Mouse (Mus musculus) gastrocnemius, adult 8-10 months (tissue): ENCODE data around the gene Gpatch2l. TPM values are rescaled to one million over a fixed set of nuclear protein-coding genes. Genes with fewer than 3 reads are reported as not detected.

ENCODE experiments used
- DNase-seq, 2 experiments: peaks; one replicate each; pipeline ENCODE4 v3.0.0; 2022; ENCODE audit warnings: low spot score in 2 of 2
- total RNA-seq, 4 experiments: library from RNA; stranded (reverse); gene quantifications; 2 replicates each; pipeline ENCODE4 v1.2.4; 2022

Gpatch2l gene
- 10 to 100 TPM; 11.4 to 13.9 (median 12.7) TPM for total RNA-seq

DNA sequence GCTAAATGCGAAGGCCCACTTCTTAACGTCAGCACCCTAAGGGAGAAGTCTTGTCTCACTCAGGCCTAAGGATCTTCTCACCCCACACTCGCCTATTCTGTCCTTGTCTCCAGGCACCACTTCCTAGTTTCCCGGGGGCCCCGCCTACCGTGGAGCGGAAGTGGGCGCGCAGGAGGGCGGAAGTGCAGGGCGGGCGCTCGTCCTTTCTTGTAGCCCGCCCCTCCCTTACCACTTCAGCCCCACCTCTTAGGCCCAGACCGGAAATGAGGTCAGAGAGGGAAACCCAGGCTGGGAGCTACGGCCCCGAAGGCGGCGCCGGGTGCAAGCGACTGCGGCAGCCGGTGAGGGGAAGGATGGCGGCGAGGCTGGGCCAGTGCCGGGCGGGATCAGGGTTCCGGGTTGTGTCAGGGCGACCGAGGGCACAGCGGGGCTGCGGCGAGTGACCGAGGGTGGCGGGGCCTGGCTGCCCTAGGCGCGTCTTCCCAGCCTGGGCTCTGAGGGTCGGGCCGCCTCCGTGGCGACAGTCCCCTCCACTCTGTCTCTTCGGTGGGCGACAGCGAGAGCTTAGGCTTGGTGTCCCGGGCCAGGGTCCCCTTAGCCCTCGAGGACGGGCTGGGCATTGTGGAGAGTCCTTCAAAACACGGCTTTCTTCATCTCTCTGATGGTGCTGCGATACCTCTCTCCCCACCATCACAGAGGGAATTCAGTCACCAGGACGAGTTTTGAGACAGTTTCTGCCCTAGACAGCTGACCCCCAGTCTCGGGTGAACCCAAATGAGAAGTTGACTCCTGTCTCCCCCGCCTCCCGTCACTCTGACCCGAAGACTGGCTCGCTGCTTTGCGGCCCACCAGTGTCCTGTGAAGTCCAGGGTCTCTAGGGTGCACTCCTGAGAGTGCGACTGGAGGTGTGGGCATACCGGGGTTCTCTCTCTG lies at the start of gene Gpatch2l:
Gpatch2l (plus strand) TSS at position 255 of the 933 bp plus-strand sequence.
- peak; percentile 92 to 94 for DNase-seq

DNA sequence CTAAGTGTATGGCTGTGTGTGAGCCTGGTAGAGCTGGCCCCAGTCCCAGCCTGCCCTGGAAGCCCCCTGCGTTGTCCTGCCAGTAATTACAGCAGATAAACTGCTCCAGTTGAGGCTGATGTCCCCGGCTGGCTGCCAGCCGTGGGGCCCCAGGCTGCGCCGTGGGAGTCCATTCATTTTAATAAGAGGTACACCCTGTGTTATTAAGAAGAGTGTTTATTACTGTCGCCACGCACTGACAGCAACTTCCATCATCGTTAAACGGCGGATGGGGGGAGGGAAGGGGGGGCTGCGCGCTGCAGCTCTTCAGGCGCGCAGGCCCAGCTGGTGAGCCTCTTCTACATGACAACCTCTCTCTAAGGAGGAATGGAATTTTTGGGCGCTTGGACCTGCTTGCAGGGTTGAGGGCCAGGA lies 49.6 kb upstream of the Gpatch2l start:
- no peak for DNase-seq

DNA sequence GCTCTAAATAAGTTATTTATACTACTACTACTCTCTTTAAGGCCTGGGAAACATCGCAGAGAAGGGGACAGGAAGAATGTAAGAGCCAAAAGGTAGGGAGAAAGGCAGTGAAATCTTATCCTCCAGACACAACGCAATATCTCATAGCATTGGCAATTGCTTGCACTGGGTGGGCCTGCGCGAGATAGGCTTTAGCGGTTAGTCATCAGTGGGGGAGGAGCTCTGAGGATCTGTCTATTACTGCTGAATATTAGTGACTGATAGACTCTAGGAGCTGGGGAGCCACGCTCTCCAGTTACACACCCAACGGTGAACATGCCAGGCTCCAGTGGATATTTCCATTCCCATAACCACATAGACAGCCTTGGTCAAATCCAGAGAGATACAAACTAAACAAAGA lies 44.7 kb upstream of the Gpatch2l start:
- DNase-seq = no peak

DNA sequence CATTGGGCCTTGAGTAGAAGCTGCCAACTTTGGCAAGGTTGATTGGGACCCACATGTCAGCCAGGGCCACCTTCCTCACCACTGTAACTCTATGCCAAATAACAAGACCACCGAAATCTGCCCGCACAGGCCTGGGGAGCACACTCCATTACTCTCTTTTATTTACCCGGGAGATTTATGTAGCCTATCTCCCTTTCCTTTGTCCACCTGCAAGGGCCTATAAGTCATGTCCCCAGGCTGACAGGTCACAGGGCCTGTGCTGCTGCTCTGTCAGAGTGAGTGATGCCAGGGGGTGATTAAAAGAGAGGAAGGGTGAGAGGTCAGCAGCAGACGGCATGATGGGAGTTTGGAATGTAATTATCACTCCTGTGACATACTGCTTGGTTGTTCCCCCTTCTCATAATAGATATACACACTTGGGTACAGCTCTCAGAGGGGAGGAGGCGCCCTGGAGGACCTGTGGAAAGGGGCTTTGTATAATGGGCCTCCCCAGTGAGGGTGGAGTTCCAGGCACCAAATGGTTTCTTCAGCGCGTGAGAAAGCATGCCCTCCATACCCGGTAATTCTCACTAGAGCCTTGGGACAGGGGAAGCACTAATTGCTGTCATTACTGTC lies 38.1 kb upstream of the Gpatch2l start:
- no peak for DNase-seq

- no peak for DNase-seq
These were observed 30.5 kb upstream of the Gpatch2l start for GRCm38 (mm10) chr12:86211099-86211520.

DNA sequence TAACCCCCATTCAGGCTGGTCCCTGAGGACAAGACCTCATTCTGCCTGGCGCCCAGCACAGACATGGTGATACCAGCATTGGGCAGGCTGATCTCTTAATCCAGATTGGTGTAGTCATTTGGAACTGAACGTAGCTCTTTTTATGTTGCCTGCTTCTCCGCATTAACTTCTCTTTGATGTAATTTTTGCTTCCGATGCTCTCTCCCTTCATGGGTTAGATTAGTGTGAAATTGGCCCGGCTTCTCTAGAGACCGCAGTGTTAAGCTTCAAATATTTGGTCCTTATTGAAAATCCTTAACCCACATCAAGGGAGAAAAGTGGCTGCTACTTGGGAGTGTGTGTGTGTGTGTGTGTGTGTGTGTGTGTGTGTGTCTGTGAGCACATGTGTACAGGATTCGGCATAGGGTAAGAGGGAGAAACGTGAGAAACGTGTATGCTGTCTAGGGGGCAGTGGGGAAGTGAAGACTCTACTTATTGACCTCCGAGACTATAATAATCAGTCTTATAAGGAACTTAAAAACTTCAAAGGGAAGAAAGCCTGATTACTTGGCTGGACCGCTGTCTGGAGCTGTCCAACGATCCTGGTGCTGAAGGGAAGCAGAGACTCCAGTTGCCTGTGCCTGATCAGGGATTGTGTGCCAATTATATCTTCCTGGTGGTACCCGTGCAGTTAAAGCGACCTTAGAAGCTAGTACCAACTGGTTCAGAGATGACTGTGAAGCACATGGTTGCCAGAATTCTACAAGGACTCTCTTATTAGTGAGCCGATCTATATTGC lies 28.8 kb upstream of the Gpatch2l start:
- no peak for DNase-seq

DNA sequence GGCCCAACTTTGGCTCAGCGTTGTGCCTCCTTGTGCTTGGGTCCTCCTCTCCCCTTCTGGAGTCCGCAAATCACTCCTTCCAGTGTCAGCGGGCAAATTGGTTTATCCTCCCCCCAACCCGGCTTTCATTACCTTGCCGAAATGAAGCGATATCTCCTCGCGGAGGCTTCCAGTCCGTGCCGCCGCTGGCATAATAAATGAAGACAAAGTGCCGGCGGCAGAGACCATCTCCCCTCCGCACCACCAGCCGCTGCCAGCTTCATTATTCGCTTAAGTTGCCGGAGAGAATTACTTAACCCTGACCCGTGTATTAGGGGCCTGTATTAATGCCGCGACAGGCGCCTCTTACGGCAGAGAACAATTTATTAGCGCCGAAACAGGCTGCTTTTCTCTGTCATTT lies 27.5 kb upstream of the Gpatch2l start:
- DNase-seq = no peak

GRCm38 (mm10) chr12:86216687-86217421 lies 24.8 kb upstream of the Gpatch2l start:
- no peak for DNase-seq

- no peak for DNase-seq
These were observed 21.2 kb upstream of the Gpatch2l start for GRCm38 (mm10) chr12:86220200-86221021.

DNA sequence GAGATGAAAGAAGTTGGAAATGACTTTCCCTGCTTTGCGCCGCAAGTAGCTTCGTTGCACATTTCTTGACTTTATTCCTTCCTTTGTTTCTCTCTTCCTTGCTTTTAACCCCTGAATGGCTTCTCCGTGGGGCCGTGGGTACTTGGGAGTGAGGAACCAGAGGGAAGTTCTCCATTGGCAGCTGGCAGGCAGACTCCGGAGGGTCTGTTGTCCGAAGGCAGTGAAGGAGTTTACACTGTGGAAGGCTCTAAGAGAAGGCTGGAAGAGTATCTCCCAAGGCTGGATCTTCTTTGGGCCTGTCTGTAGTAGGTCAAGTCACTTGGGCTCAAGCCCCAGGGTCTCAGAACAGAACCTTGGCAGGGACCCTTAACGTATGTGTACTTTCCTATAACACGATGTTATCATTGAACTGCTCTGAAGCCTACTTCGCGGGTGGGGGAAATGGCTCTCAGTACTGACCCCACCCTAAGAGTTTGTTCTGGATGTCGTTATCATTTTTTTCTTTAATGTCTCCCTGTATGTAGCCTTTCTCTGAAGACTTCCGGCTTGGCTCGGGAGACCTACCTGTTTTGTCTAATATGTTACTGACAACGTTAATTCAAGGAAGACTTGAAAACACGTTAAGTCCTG lies 20.5 kb upstream of the Gpatch2l start:
- no peak for DNase-seq

GRCm38 (mm10) chr12:86234295-86234694 lies 7.4 kb upstream of the Gpatch2l start:
- no peak for DNase-seq

DNA sequence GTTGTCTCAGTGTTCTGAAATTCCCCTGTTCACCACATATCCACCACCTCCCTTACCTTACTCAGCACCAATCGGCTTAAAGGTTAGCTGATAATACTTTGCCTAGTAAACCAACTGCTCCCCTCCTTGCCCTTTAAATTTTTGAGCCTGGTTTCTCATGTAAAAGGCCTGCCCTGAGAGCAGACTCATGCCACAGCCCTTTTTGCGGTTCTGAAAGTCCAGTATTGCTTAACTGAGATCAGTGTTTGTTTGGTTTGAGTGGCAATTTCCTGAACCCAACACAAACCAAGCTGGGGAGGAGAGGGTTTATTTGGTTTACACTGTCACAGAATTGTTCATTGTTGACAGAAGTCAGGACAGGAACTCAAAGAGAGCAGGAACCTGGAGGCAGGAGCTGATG lies 2.9 kb upstream of the Gpatch2l start:
- DNase-seq = no peak

DNA sequence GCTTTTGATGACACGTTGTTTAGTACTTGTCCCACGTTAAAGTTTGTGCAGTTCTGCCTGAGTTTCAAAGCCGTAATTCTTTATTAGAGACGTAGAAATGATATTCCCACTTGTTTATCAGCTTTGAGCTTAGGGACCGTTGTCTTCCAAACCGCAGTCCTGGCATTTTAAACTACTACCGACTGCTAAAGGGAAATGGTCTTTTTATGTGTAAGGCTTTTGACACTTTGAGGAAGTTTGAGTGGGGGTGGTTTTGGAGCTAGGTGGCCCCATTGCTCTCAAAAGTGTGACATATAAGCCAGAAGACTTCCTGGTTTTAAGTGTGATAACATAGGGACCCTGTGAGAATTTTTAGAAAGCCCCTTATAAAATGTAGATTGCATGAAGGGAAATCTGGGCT lies 905 bp downstream of the Gpatch2l start:
- no peak for DNase-seq

DNA sequence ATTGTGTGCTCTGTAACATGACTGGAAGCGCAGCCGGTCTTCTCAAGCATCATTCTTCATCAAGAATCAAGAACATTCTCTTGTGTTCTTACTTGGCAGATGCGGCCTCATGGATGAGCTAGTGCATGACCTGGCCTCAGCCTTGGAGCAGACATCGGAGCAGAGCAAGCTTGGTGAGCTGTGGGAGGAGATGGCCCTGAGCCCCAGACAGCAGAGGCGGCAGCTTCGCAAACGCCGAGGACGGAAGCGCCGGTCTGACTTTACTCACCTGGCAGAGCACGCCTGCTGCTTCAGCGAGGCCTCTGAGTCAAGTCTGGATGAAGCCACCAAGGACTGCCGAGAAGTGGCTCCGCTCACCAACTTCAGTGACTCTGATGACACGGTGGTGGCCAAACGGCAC lies 2.3 kb downstream of the Gpatch2l start:
- DNase-seq = no peak

DNA sequence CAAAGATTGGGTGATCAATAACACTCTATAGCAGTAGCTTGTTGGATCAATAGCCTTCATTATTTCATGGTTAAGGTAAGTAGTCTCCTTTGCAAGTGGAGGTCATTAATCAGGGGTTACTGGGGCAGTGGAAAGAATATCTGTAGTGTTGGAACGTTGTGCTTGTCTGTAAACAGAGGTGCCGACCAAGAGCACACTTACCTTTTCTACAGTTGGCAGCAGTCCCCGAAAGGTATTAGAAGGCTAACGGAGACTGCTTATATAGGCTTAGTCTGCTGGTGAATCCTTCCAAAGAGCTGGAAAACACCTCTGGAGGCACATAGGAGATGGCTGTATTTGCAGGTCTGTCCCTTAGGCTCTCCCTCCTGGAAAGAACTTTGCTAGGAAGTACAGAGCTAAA lies 8.5 kb downstream of the Gpatch2l start:
- DNase-seq = no peak

GRCm38 (mm10) chr12:86254910-86255309 lies 13.3 kb downstream of the Gpatch2l start:
- DNase-seq = no peak

- DNase-seq = no peak
These were observed 30.0 kb downstream of the Gpatch2l start for GRCm38 (mm10) chr12:86271626-86272025.

- no peak for DNase-seq
These were observed 32.6 kb downstream of the Gpatch2l start for GRCm38 (mm10) chr12:86274246-86274645.

- no peak for DNase-seq
These were observed 34.1 kb downstream of the Gpatch2l start for GRCm38 (mm10) chr12:86275731-86276130.

GRCm38 (mm10) chr12:86276463-86276862 lies 34.8 kb downstream of the Gpatch2l start:
- no peak for DNase-seq
